26 mouse cellular contexts compared by ENCODE assay signal in genomic region chr13:89892140-89892539, GRCm38 (mm10).
"Had no signal": no experiment of that assay in that cellular context is flagged by ENCODE, and none has a peak within 500 bp of the region (broad histone marks: within the 10 kb centered on the region; RNA-seq: fewer than 3 reads in every experiment).

No protein-coding gene starts in this region.

- H3K27ac ChIP-seq: heart, adult 2 months; heart, embryonic 13.5 days; heart, embryonic 15.5 days; hindbrain, embryonic 13.5 days; hindbrain, embryonic 15.5 days; hindbrain, postnatal 0 days; intestine, embryonic 15.5 days; layer of hippocampus, adult 2 months; left cerebral cortex, adult 2 months; limb, embryonic 10.5 days; limb, embryonic 12.5 days; liver, embryonic 13.5 days; liver, embryonic 15.5 days had no signal

- H3K36me3 ChIP-seq: heart, embryonic 13.5 days; heart, embryonic 15.5 days; hindbrain, embryonic 13.5 days; hindbrain, embryonic 15.5 days; intestine, embryonic 15.5 days; limb, embryonic 10.5 days; limb, embryonic 12.5 days; liver, embryonic 13.5 days; liver, embryonic 15.5 days had no signal

- H3K4me2 ChIP-seq: heart, embryonic 11.5 days; heart, embryonic 13.5 days; heart, embryonic 15.5 days; hindbrain, embryonic 13.5 days; hindbrain, embryonic 15.5 days; intestine, embryonic 15.5 days; limb, embryonic 12.5 days; liver, embryonic 11.5 days; liver, embryonic 13.5 days; liver, embryonic 15.5 days had no signal

- H3K4me3 ChIP-seq: heart, adult 2 months; heart, embryonic 13.5 days; heart, embryonic 15.5 days; hindbrain, embryonic 13.5 days; hindbrain, embryonic 15.5 days; intestine, embryonic 15.5 days; layer of hippocampus, adult 2 months; left cerebral cortex, adult 2 months; limb, embryonic 10.5 days; limb, embryonic 12.5 days; liver, embryonic 13.5 days; liver, embryonic 15.5 days had no signal

- H3K9ac ChIP-seq: heart, embryonic 13.5 days; heart, embryonic 15.5 days; hindbrain, embryonic 13.5 days; hindbrain, embryonic 15.5 days; intestine, embryonic 15.5 days; limb, embryonic 12.5 days; liver, embryonic 13.5 days; liver, embryonic 15.5 days had no signal

- H3K27me3 ChIP-seq: heart, embryonic 13.5 days; heart, embryonic 15.5 days; hindbrain, embryonic 13.5 days; hindbrain, embryonic 15.5 days; intestine, embryonic 15.5 days; limb, embryonic 12.5 days; liver, embryonic 13.5 days; liver, embryonic 15.5 days had no signal

- ATAC-seq: hindbrain, postnatal 0 days; intestine, embryonic 15.5 days; intestine, postnatal 0 days had no signal

- H3K4me1 ChIP-seq: heart, embryonic 13.5 days; heart, embryonic 15.5 days; hindbrain, embryonic 13.5 days; hindbrain, embryonic 15.5 days; intestine, embryonic 15.5 days; limb, embryonic 10.5 days; limb, embryonic 12.5 days; liver, embryonic 13.5 days; liver, embryonic 15.5 days had no signal

- H3K9me3 ChIP-seq: heart, embryonic 13.5 days; heart, embryonic 15.5 days; hindbrain, embryonic 13.5 days; hindbrain, embryonic 15.5 days; intestine, embryonic 15.5 days; limb, embryonic 10.5 days; limb, embryonic 12.5 days; liver, embryonic 13.5 days; liver, embryonic 15.5 days had no signal

- DNase-seq: gastrocnemius, postnatal 14 days; gastrocnemius, postnatal 36 days; heart, adult 2 months; heart, postnatal 14 days; heart, postnatal 36 days; kidney, adult 18-20 months; kidney, adult 8-10 months; kidney, postnatal 10 days; kidney, postnatal 25 days; kidney, postnatal 4 days; liver; liver, embryonic 13.5 days had no signal
